Mouse (Mus musculus) limb, embryonic 14.5 days (tissue): ENCODE data around the gene Slc29a2. TPM values are rescaled to one million over a fixed set of nuclear protein-coding genes. Genes with fewer than 3 reads are reported as not detected.
"Not testable (repeated sequence)": the region's sequence is repeated elsewhere in the genome, so short reads cannot be mapped to it uniquely, and the experiment has no call there.

Experiments used
- ATAC-seq: fragments of 200-750 bp; cut with Nextera tagmentation; 2 replicates; pipeline ENCODE4 v1.8.0; 2017; ENCODE audit warnings: low read depth, moderate number of reproducible peaks, moderate TSS enrichment; ENCODE audit not compliant: low FRiP score
- DNase-seq: peaks from one replicate; pipeline ENCODE4 v3.0.0-alpha.2; 2015; ENCODE audit warnings: low spot score
- H3K27ac ChIP-seq: fragments of 300-500 bp; sonication (generic); replicated peaks from 2 replicates; pipeline ENCODE4 v1.5.1; 2014; ENCODE audit warnings: low read depth, mild to moderate bottlenecking, low read length, moderate library complexity, mixed read lengths
- H3K27me3 ChIP-seq: fragments of 300-500 bp; sonication (generic); 2 replicates; pipeline ENCODE4 v1.6.1; 2014; ENCODE audit warnings: low read length, mixed read lengths; ENCODE audit not compliant: control insufficient read depth, insufficient read depth
- H3K36me3 ChIP-seq: fragments of 300-500 bp; sonication (generic); 2 replicates; pipeline ENCODE4 v1.6.1; 2014; ENCODE audit warnings: mild to moderate bottlenecking, low read length, moderate library complexity, mixed read lengths; ENCODE audit not compliant: control insufficient read depth, insufficient read depth
- H3K4me1 ChIP-seq: fragments of 300-500 bp; sonication (generic); 2 replicates; pipeline ENCODE4 v1.6.1; 2014; ENCODE audit warnings: antibody characterized with exemption, low read length, mixed read lengths; ENCODE audit not compliant: control insufficient read depth, insufficient read depth
- H3K4me2 ChIP-seq: fragments of 300-500 bp; sonication (generic); replicated peaks from 2 replicates; pipeline ENCODE4 v1.6.1; 2014; ENCODE audit warnings: low read depth, mild to moderate bottlenecking, low read length, moderate library complexity; ENCODE audit not compliant: severe bottlenecking
- H3K4me3 ChIP-seq: fragments of 300-500 bp; sonication (generic); replicated peaks from 2 replicates; pipeline ENCODE4 v1.5.1; 2014; ENCODE audit warnings: low read length
- H3K9ac ChIP-seq: fragments of 300-500 bp; sonication (generic); 2 replicates; pipeline ENCODE4 v1.6.1; 2014; ENCODE audit warnings: mild to moderate bottlenecking, low read depth, low read length, moderate library complexity; ENCODE audit not compliant: severe bottlenecking
- H3K9me3 ChIP-seq: fragments of 300-500 bp; sonication (generic); 2 replicates; pipeline ENCODE4 v1.6.1; 2016; ENCODE audit warnings: low read length; ENCODE audit not compliant: control insufficient read depth
- POLR2A ChIP-seq: fragments of 200-500 bp; IDR thresholded peaks from 2 replicates; pipeline ENCODE4 v1.8.0; 2012; ENCODE audit warnings: inconsistent platforms, mild to moderate bottlenecking, moderate library complexity, borderline replicate concordance; ENCODE audit not compliant: insufficient read depth, insufficient read length; ENCODE audit errors: extremely low read depth
- WGBS: fragments of 180-500 bp; shearing (Covaris S2); extraction: QIAGEN DNeasy Blood & Tissue Kit; methylation state at CpG from one replicate; pipeline ENCODE4 v1.1.7; 2014; 5-methylcytosine and 5-hydroxymethylcytosine counted together
- polyA plus RNA-seq, 2 experiments: library from polyadenylated mRNA; depleted of rRNA in 1 of 2; stranded (reverse) in 1 of 2; unstranded in 1 of 2; fragments of >200 nt; fragmentation: Nextera tagmentation in 1 of 2; extraction: Ambion mirVana in 1 of 2; gene quantifications; 2 replicates each; pipeline versions ENCODE4 v1.2.1 to v1.2.3; 2012 to 2014

The Slc29a2 gene
- polyA plus RNA-seq, 2 experiments = 3.7 to 15.7 TPM

GRCm38 (mm10) chr19:5001666-5002406 lies 21.8 kb upstream of the Slc29a2 start:
- peak; percentile 96 for ATAC-seq
- peak overlapping the region; percentile 47 for H3K4me2 ChIP-seq
- peak; percentile 86 for DNase-seq
- H3K9ac ChIP-seq = no peak overlapping the region
- no peak for TF ChIP-seq POLR2A
- H3K4me1 ChIP-seq = peaks cover 4% of the 10 kb centered on the region; the same call in 1 of the 2 replicates
- H3K27me3 ChIP-seq = no peaks in the 10 kb centered on the region
- under 1% methylated on average over 39 of the region's 39 CpGs for WGBS
- no peak overlapping the region for H3K27ac ChIP-seq
- peak overlapping the region; percentile 23 for H3K4me3 ChIP-seq
- no peaks in the 10 kb centered on the region for H3K9me3 ChIP-seq
- H3K36me3 ChIP-seq = no peaks in the 10 kb centered on the region

GRCm38 (mm10) chr19:5003644-5004043 lies 20.0 kb upstream of the Slc29a2 start:
- not testable (repeated sequence) for H3K27me3 ChIP-seq, H3K9me3 ChIP-seq, DNase-seq, ATAC-seq, H3K4me3 ChIP-seq, H3K4me2 ChIP-seq, H3K4me1 ChIP-seq, H3K36me3 ChIP-seq, H3K9ac ChIP-seq, H3K27ac ChIP-seq
- WGBS = 59% methylated on average over 2 of the region's 2 CpGs

- no peak overlapping the region for H3K4me2 ChIP-seq
- H3K4me1 ChIP-seq = peaks cover 4% of the 10 kb centered on the region; the same call in 1 of the 2 replicates
- H3K9me3 ChIP-seq = no peaks in the 10 kb centered on the region
- TF ChIP-seq POLR2A = no peak
- H3K4me3 ChIP-seq = no peak overlapping the region
- H3K27ac ChIP-seq = no peak overlapping the region
- no peaks in the 10 kb centered on the region for H3K27me3 ChIP-seq
- no peaks in the 10 kb centered on the region for H3K36me3 ChIP-seq
- WGBS = 66% methylated on average over 4 of the region's 4 CpGs
- ATAC-seq (no peak), DNase-seq (no peak)
- no peak overlapping the region for H3K9ac ChIP-seq
Measured at GRCm38 (mm10) chr19:5004925-5005324, 18.7 kb upstream of the Slc29a2 start.

- Histone ChIP-seq H3K4me3 (no peak overlapping the region), H3K9ac (no peak overlapping the region), H3K36me3 (no peaks in the 10 kb centered on the region), H3K4me1 (peaks cover 3% of the 10 kb centered on the region; the same call in 1 of the 2 replicates), H3K27me3 (no peaks in the 10 kb centered on the region), H3K4me2 (no peak overlapping the region), H3K27ac (no peak overlapping the region), H3K9me3 (no peaks in the 10 kb centered on the region)
- ATAC-seq = no peak
- 56% methylated on average over 8 of the region's 8 CpGs for WGBS
- no peak for DNase-seq
- TF ChIP-seq POLR2A = no peak
Measured at GRCm38 (mm10) chr19:5013138-5013537, 10.5 kb upstream of the Slc29a2 start.

- WGBS = 15% methylated on average over 8 of the region's 8 CpGs
- Histone ChIP-seq H3K9me3 (no peaks in the 10 kb centered on the region), H3K27me3 (no peaks in the 10 kb centered on the region), H3K9ac (no peak overlapping the region), H3K4me2 (no peak overlapping the region), H3K27ac (no peak overlapping the region), H3K36me3 (no peaks in the 10 kb centered on the region), H3K4me1 (peaks cover 3% of the 10 kb centered on the region; the same call in 1 of the 2 replicates), H3K4me3 (no peak overlapping the region)
- no peak for TF ChIP-seq POLR2A
- no peak for ATAC-seq
- DNase-seq = peak; percentile 52
Measured at GRCm38 (mm10) chr19:5014961-5015398, 8.7 kb upstream of the Slc29a2 start.
